In the genomic region with DNA sequence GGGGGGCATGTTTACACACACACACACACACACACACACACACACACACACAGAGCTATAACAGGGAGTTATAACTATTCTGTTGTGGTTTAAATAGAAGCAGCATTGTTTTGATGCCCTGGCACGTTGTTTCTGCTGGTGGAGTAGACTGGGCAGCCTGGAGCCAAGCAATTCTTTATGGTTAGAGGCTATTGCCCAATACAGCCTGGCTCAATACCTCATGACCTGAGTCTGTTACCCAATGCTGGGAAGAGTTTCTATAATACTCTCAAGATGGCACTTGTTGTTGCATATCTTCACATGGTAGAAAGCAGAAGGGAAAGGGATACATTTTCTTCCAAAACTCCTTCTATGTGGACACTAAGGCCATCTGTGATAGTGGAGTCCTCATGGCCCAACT, we compare ENCODE assay signal across 18 mouse cellular contexts.
DNase-seq lines count a peak whose midpoint lies in the region; ATAC-seq lines count a peak whose summit lies in the region.
"Had no signal": no experiment of that assay in that cellular context is flagged by ENCODE, and none has a peak within 500 bp of the region (broad histone marks: within the 10 kb centered on the region; RNA-seq: fewer than 3 reads in every experiment).

No protein-coding gene starts in this region.

- no peaks in the 10 kb centered on the region for H3K36me3 ChIP-seq in midbrain, embryonic 13.5 days
- H3K36me3 ChIP-seq: embryonic facial prominence, embryonic 12.5 days; forebrain, embryonic 12.5 days; heart, embryonic 13.5 days; hindbrain, embryonic 15.5 days had no signal

- ATAC-seq in granulocyte monocyte progenitor cell, adult 5-6 weeks (replicated peaks; ENCODE audit: poor library complexity, severe bottlenecking), result peak; percentile 98
- ATAC-seq in inflammation-experienced regulatory T-cells, adult 6 months, result no peak
- no peak for ATAC-seq in midbrain, embryonic 13.5 days
- ATAC-seq: forebrain, embryonic 16.5 days had no signal

- no peak overlapping the region for H3K27ac ChIP-seq in midbrain, embryonic 13.5 days
- H3K27ac ChIP-seq: embryonic facial prominence, embryonic 12.5 days; forebrain, embryonic 12.5 days; heart, embryonic 13.5 days; hindbrain, embryonic 15.5 days had no signal

- H3K9me3 ChIP-seq in midbrain, embryonic 13.5 days, result no peaks in the 10 kb centered on the region
- H3K9me3 ChIP-seq: embryonic facial prominence, embryonic 12.5 days; forebrain, embryonic 12.5 days; heart, embryonic 13.5 days; hindbrain, embryonic 15.5 days had no signal

- DNase-seq in heart, adult 11 months, result peak; percentile 29
- DNase-seq in heart, adult 18-20 months, result no peak
- DNase-seq in NIH3T3 (ENCODE audit: low read depth), result peak; percentile 54
- no peak for DNase-seq in left cerebral cortex, adult 11 months (ENCODE audit: low spot score)
- DNase-seq: adrenal gland, postnatal 25 days; cerebellum, adult 8-10 months; cerebellum, postnatal 14 days; embryo, embryonic 11 days; gastrocnemius, postnatal 10 days; heart, postnatal 36 days had no signal

- no peaks in the 10 kb centered on the region for H3K27me3 ChIP-seq in midbrain, embryonic 13.5 days
- H3K27me3 ChIP-seq: embryonic facial prominence, embryonic 12.5 days; forebrain, embryonic 12.5 days; heart, embryonic 13.5 days; hindbrain, embryonic 15.5 days had no signal

- no peak overlapping the region for H3K9ac ChIP-seq in midbrain, embryonic 13.5 days (replicated peaks)
- H3K9ac ChIP-seq: embryonic facial prominence, embryonic 12.5 days; forebrain, embryonic 12.5 days; heart, embryonic 13.5 days; hindbrain, embryonic 15.5 days had no signal

- H3K4me1 ChIP-seq in midbrain, embryonic 13.5 days (replicated peaks), result no peaks in the 10 kb centered on the region
- H3K4me1 ChIP-seq: embryonic facial prominence, embryonic 12.5 days; forebrain, embryonic 12.5 days; hindbrain, embryonic 15.5 days had no signal

- no peak overlapping the region for H3K4me2 ChIP-seq in midbrain, embryonic 13.5 days (replicated peaks)
- H3K4me2 ChIP-seq: embryonic facial prominence, embryonic 12.5 days; forebrain, embryonic 12.5 days; heart, embryonic 13.5 days; hindbrain, embryonic 15.5 days had no signal

- no peak overlapping the region for H3K4me3 ChIP-seq in midbrain, embryonic 13.5 days (replicated peaks)
- H3K4me3 ChIP-seq: embryonic facial prominence, embryonic 12.5 days; forebrain, embryonic 12.5 days; heart, embryonic 13.5 days; hindbrain, embryonic 15.5 days had no signal

- 84% methylated on average over 1 of the region's 1 CpGs for WGBS in midbrain, embryonic 13.5 days

Comparison
In these comparisons a context has a peak if more than half of its experiments do, and no peak if none do; other contexts are left out.
1. DNase-seq: peak in heart, adult 11 months (single experiment) and NIH3T3 (single experiment); none in heart, adult 18-20 months (0 of 2) and left cerebral cortex, adult 11 months (single experiment).